Mouse (Mus musculus) CD4-positive helper T cell, adult 2 months (primary cell): ENCODE data around the gene Grcc10.

Experiments used
- DNase-seq: peaks from one replicate; pipeline ENCODE4 v3.0.0-alpha.2; 2012; ENCODE audit warnings: low read depth, missing footprints, low spot score

Grcc10 gene

DNA sequence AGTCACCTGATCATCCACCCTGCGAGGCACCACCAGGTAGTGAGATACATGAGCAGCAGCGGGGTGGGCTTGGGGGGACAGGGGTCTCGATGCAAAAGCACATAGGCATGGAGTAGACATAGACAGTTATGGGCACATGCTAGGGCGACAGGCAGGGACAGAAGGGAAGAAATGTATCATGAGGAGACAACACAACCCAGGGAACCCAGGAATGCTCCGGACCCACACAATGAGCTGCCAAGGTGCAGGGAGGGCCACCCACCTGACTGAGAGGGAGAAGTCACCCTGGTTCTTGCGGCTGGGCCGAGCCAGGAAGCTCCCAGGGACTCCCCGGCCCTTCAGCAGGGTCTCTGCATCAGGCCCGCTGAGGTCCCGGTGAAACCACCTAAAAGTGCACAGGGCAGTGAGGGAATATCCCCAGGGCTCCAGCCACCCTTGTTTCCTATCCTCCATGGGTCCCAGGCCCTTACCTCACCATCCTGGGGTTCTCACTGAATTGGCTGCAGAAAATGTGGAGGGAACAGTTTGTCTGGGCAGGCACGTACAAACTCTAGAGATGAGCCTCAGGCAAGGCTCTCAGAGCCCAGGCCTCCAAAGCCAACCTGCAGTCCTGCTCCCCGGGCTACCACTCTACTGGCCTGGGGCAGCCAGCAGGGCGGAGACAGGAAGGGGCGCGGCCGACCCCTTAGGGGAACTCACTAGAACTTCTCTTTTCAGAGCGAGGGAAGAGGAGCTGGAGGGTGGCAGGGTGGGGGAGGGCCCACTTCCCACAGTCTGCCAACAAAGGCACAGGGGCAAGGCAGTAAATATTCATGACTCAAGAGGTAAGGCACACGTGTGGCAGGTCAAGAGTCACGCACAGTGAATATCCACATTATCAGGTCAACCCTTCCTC, 8.5 kb downstream of the Grcc10 start:
- peak; percentile 75 for DNase-seq

- DNase-seq: no peak
Observed at GRCm38 (mm10) chr6:124731038-124731437, 10.1 kb downstream of the Grcc10 start.

GRCm38 (mm10) chr6:124729850-124730705, 11.1 kb downstream of the Grcc10 start:
- peak; percentile 79 for DNase-seq

DNA sequence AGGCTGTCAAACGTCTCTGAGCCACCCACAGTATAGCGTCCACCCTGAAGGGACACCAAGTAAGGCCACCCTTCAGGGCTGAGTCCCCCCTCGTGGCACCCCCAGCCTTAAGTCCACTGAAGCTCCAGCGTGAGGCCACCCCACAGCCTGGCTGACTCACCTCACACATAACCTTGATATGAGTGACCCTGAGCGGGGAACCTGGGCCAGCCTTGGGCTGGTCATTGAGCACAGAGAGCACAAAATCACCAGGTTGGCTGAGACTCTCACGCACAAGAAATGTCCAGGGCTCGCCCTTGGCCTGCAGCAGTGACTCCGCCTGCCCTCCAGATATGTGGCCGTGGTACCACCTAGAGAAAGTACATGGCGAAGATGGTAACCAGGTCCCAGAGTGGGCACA, 12.6 kb downstream of the Grcc10 start:
- no peak for DNase-seq

DNA sequence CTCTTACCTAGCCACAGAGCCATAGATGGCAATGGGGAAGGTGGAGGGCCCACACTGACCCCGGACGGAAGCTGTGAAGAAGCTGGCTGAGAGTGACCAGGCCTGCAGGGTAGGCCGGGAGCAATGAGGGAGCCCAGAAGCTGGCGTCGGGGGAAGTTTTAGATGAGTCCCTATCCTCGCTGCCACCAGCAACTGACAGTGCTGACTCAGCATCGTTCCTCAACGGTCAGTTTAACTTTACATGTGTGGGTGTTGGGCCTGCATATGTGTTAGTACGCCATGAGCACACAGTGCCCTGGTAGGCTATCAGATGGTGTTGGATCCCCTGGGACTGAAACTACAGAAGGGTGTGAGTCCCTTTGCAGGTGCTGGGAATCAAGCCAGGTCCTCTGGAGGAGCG, 16.7 kb downstream of the Grcc10 start:
- no peak for DNase-seq

DNA sequence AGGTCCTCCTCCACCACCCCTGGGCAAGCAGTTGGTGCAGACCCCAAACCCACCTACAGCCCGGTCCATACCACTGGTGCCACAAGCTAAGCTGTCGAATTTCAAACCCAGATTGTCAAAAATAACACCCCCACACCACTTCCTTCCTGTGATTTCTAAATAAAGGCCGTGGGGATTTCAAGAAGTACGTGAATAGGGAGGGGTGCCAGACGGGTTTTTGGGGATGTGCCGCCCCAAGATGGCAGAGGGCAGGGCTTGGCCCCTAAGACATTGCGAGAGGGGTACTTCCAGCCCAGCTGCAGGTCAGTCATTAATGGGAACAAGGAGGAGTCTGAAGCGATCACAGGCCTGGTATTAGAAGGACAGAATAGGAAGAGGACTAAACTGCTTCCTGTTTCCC, 17.6 kb downstream of the Grcc10 start:
- peak; percentile 76 for DNase-seq

DNA sequence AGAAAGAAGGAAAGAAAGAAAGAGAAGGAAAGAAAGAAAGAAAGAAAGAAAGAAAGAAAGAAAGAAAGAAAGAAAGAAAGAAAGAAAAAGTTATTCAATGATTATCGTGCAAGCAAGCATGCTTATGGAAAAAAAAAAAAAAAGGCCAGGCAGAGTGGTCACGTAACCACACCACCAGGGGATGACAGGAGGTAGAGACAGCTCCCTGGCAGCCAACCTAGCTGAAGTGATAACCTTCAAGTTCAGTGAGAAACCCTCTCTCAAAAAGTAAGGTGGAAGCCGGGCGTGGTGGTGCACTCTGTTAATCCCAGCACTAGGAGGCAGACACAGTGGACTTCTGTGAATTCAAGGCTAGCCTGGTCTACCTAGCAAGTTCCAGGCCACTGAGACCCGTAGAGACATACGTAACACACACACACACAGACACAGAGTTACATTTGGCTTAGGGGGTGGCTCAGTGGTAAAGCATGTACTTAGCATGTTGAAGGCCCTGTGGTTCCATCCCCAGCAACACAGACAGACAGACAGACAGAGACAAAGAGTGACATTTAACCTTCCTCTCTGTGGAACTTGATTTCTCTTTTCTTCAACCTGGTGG, 18.2 kb downstream of the Grcc10 start:
- DNase-seq: peak; percentile 48

DNA sequence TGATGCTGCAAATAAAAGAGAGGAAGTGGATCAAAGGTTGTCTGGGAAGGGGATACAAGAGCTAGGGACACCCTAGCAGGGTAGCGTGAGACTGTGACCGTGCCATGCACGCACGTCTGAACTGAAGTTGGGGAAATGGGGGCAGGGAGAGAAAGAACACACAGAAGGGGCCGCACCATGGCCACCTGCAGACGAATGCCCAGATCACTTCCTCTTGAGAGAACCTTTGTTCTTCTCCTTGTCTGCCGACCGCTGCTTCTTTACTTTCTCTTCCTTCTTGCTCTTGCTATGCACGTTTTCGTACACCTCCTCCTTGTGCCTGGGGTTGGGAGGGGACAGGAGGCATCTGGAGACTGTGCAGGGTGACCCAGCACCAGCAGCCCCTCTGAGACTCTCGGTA, 20.3 kb downstream of the Grcc10 start:
- DNase-seq: no peak

- DNase-seq: no peak
Observed at GRCm38 (mm10) chr6:124719354-124719978, 21.7 kb downstream of the Grcc10 start.

- DNase-seq: no peak
Observed at GRCm38 (mm10) chr6:124718703-124719102, 22.5 kb downstream of the Grcc10 start.

DNA sequence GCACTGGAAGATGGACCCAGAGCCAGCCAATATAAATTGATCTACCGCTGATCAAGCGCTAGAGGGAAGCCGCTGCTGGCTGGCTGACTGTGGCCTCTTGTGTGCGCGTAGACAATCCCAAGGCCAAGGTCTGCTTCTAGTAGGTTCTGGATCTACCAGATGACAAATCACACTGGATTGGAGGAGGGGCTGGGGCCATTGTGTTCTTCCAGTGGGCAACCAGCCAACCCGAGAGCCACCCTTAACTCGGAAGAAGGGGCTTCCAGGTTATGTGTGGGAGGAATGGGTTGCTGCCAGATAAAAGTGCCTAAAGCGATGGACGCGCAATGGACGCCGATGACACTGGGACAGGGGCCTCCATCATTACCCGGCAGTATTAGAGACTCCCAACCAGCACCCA, 23.2 kb downstream of the Grcc10 start:
- DNase-seq: no peak

- DNase-seq: peak; percentile 74
Observed at GRCm38 (mm10) chr6:124716864-124717490, 24.2 kb downstream of the Grcc10 start.

GRCm38 (mm10) chr6:124712918-124713317, 28.3 kb downstream of the Grcc10 start:
- DNase-seq: no peak

GRCm38 (mm10) chr6:124711824-124712782, 29.1 kb downstream of the Grcc10 start, which contains the start of the genes Emg1 and Phb2:
Emg1 (minus strand) TSS chr6:124712178.
Phb2 (plus strand) TSS chr6:124712336.
- DNase-seq: peak; percentile 98

DNA sequence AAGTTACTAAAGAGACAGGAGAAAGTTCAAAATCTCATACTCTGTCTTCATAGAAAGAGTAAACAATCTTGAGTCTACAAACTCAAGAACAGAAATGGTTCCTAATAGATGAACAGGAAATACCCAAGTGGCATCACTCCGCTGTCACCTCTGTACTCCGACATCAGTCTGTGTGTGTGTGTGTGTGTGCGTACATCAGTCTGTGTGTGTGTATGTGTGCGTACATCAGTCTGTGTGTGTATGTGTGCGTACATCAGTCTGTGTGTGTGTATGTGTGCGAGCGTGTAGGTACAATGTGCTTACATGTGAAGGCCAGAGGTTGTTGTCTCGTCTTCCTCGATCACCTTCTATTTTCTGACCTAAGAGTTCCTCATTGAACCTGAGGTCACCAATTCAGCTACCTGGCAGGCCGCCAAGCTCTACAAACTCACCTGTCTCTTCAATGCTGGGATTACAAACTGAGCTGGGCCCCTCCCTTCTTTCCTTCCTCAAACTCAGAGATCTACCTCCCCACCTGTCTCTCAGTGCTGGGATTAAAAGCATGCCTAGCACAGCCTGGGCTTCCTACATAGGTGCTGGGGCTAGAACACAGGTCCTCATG, 32.8 kb downstream of the Grcc10 start:
- DNase-seq: no peak

GRCm38 (mm10) chr6:124706061-124706627, 35.0 kb downstream of the Grcc10 start:
- no peak for DNase-seq

DNA sequence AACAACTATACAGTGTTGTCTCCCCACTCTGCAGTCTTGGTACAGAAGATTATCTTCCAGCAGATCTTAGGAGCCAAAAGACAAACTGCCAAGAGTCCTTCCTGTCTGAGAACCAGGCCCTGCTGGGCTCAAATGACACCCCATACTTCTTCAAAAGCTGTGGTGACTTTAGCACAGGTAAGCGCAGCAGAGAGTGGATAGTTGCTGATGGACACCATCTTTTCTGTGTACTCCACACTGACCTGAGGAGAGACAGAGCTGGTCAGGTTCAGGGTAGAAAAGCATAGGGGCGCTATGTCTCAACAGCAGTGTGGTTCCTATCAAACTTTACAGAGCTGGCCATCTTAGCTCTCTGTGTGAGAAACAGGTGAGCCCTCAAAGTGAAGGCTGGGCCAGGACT, 36.8 kb downstream of the Grcc10 start:
- DNase-seq: no peak

- no peak for DNase-seq
Observed at GRCm38 (mm10) chr6:124703789-124704188, 37.4 kb downstream of the Grcc10 start.

DNA sequence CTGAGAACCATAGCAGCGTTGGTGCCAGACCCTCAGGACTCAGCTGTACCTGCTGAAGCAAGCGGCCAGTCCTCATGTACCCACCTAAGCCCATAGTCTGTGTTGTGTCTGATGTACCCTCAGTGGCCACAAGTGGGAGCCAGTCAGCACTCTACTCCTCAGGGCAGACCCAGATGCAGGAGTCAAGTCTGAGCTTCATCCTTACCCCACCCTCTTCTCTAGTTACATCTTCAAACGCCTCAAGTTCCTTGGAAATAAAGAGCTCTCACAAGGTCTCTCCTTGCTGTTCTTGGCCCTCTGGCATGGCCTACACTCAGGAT, 38.4 kb downstream of the Grcc10 start:
- DNase-seq: peak; percentile 78
